Mouse (Mus musculus): Measurements from ENCODE around the gene Jpt1.
"Not testable (repeated sequence)": the region's sequence is repeated elsewhere in the genome, so short reads cannot be mapped to it uniquely, and the experiment has no call there.

Gene Jpt1

GRCm38 (mm10) chr11:115514238-115514663, at the start of gene Jpt1:
TSS of gene Jpt1 (minus strand) at chr11:115514387.
- DNase-seq (ENCODE audit: low spot score in 2 of 2): peak; percentile 93 to 98

- no peak for DNase-seq (ENCODE audit: low spot score in 2 of 2)
These were observed 49.2 kb upstream of the Jpt1 start for GRCm38 (mm10) chr11:115563406-115563805.

GRCm38 (mm10) chr11:115555717-115556116, 41.5 kb upstream of the Jpt1 start:
- no peak for DNase-seq (ENCODE audit: low spot score in 2 of 2)

GRCm38 (mm10) chr11:115552783-115553182, 38.6 kb upstream of the Jpt1 start:
- no peak for DNase-seq (ENCODE audit: low spot score in 2 of 2)

- no peak for DNase-seq (ENCODE audit: low spot score in 2 of 2)
These were observed 29.4 kb upstream of the Jpt1 start for GRCm38 (mm10) chr11:115543571-115543970.

GRCm38 (mm10) chr11:115538045-115538444, 23.9 kb upstream of the Jpt1 start:
- no peak for DNase-seq (ENCODE audit: low spot score in 2 of 2)

- peak in 1 of 2 experiments; percentile 49 for DNase-seq (ENCODE audit: low spot score in 2 of 2)
These were observed 22.8 kb upstream of the Jpt1 start for GRCm38 (mm10) chr11:115536856-115537568.

- DNase-seq (ENCODE audit: low spot score in 2 of 2): peak; percentile 92 to 98
These were observed 22.0 kb upstream of the Jpt1 start, which contains the start of gene Sumo2 for GRCm38 (mm10) chr11:115536038-115536681. TSS of gene Sumo2 (minus strand) at chr11:115536276.

- DNase-seq (ENCODE audit: low spot score in 2 of 2): peak in 1 of 2 experiments; percentile 37
These were observed 21.3 kb upstream of the Jpt1 start for GRCm38 (mm10) chr11:115535401-115536037.

- DNase-seq (ENCODE audit: low spot score in 2 of 2): no peak
These were observed 20.7 kb upstream of the Jpt1 start for GRCm38 (mm10) chr11:115534759-115535371.

GRCm38 (mm10) chr11:115526446-115526845, 12.3 kb upstream of the Jpt1 start:
- DNase-seq (ENCODE audit: low spot score in 2 of 2): not testable (repeated sequence)

GRCm38 (mm10) chr11:115522703-115523102, 8.5 kb upstream of the Jpt1 start:
- DNase-seq (ENCODE audit: low spot score in 2 of 2): no peak

GRCm38 (mm10) chr11:115522238-115522637, 8.1 kb upstream of the Jpt1 start:
- no peak for DNase-seq (ENCODE audit: low spot score in 2 of 2)

- DNase-seq (ENCODE audit: low spot score in 2 of 2): no peak
These were observed 6.9 kb upstream of the Jpt1 start for GRCm38 (mm10) chr11:115521080-115521479.

- no peak for DNase-seq (ENCODE audit: low spot score in 2 of 2)
These were observed 6.0 kb upstream of the Jpt1 start for GRCm38 (mm10) chr11:115520218-115520617.

- no peak for DNase-seq (ENCODE audit: low spot score in 2 of 2)
These were observed 5.4 kb upstream of the Jpt1 start for GRCm38 (mm10) chr11:115519581-115519980.

- DNase-seq (ENCODE audit: low spot score in 2 of 2): peak in 1 of 2 experiments; percentile 44
These were observed 4.5 kb upstream of the Jpt1 start for GRCm38 (mm10) chr11:115518693-115519092.

GRCm38 (mm10) chr11:115516942-115517341, 2.8 kb upstream of the Jpt1 start:
- no peak for DNase-seq (ENCODE audit: low spot score in 2 of 2)

- no peak for DNase-seq (ENCODE audit: low spot score in 2 of 2)
These were observed 834 bp upstream of the Jpt1 start for GRCm38 (mm10) chr11:115515021-115515420.

- no peak for DNase-seq (ENCODE audit: low spot score in 2 of 2)
These were observed 633 bp downstream of the Jpt1 start for GRCm38 (mm10) chr11:115513271-115514237.
